Mouse (Mus musculus) kidney, adult 2 months (tissue): ENCODE measurements at regions not wholly inside any gene's neighbourhood (a gene's known extent, or its start where the extent isn't known, plus 50 kb on each side); places are given as distances from the start of the nearest gene placed in this dataset.

Experiments
- CTCF ChIP-seq: fragments of 200-500 bp; conservative IDR thresholded peaks from 2 replicates; pipeline ENCODE4 v1.5.1; 2011; ENCODE audit warnings: low read depth, mild to moderate bottlenecking, control low read depth, low read length, moderate library complexity, mixed read lengths; ENCODE audit not compliant: insufficient read depth, insufficient read length
- POLR2A ChIP-seq: fragments of 200-500 bp; IDR thresholded peaks from one replicate; pipeline ENCODE4 v1.6.1; 2011; ENCODE audit warnings: low read depth, low read length, control low read depth

- TF ChIP-seq POLR2A (no peak), CTCF (no peak)
These were observed 106.1 kb upstream of the Pou3f3 start for GRCm38 (mm10) chr1:42589442-42589841.
